8 mouse cellular contexts compared by ENCODE assay signal in the genomic region with DNA sequence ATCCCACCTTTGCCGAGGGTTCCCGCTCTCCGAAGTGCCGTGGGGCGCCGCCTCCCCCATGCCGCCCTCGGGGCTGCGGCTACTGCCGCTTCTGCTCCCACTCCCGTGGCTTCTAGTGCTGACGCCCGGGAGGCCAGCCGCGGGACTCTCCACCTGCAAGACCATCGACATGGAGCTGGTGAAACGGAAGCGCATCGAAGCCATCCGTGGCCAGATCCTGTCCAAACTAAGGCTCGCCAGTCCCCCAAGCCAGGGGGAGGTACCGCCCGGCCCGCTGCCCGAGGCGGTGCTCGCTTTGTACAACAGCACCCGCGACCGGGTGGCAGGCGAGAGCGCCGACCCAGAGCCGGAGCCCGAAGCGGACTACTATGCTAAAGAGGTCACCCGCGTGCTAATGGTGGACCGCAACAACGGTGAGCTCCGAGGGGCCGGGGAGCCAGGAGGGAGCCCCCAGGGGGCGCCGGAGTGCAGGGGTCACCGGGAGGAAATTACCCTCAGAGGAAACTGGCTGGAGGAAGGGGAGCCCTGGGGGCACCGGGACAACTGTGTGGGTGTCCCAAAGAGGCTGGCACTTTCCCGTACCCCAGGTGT. TPM values are rescaled to one million over a fixed set of nuclear protein-coding genes. Genes with fewer than 3 reads are reported as not detected.
DNase-seq lines count a peak whose midpoint lies in the region; ATAC-seq and TF ChIP-seq lines count a peak whose summit lies in the region.

No protein-coding gene starts in this region.

- H3K36me3 ChIP-seq in embryonic facial prominence, embryonic 13.5 days: peaks cover 14% of the 10 kb centered on the region
- H3K36me3 ChIP-seq in limb, embryonic 13.5 days: peaks cover 2% of the 10 kb centered on the region; the same call in 1 of the 2 replicates
- H3K36me3 ChIP-seq in midbrain, embryonic 16.5 days (ENCODE audit: control insufficient read depth, insufficient read depth, low read length): no peaks in the 10 kb centered on the region

- no peaks in the 10 kb centered on the region for H3K9me3 ChIP-seq in embryonic facial prominence, embryonic 13.5 days
- H3K9me3 ChIP-seq in limb, embryonic 13.5 days: no peaks in the 10 kb centered on the region
- no peaks in the 10 kb centered on the region for H3K9me3 ChIP-seq in midbrain, embryonic 16.5 days (replicated peaks; ENCODE audit: control insufficient read depth, low read length, poor library complexity, severe bottlenecking)

- peaks cover 41% of the 10 kb centered on the region for H3K4me1 ChIP-seq in embryonic facial prominence, embryonic 13.5 days
- peaks cover 37% of the 10 kb centered on the region for H3K4me1 ChIP-seq in limb, embryonic 13.5 days
- peaks cover 25% of the 10 kb centered on the region for H3K4me1 ChIP-seq in midbrain, embryonic 16.5 days (ENCODE audit: control insufficient read depth, insufficient read depth, low read length)

- under 1% methylated on average over 47 of the region's 47 CpGs for whole genome bisulfite sequencing in embryonic facial prominence, embryonic 13.5 days
- under 1% methylated on average over 47 of the region's 47 CpGs for WGBS in limb, embryonic 13.5 days
- WGBS in midbrain, embryonic 16.5 days: under 1% methylated on average over 47 of the region's 47 CpGs

- H3K27ac ChIP-seq in layer of hippocampus, adult 2 months: peak overlapping the region; percentile 78; the same call in 1 of the 2 replicates
- H3K27ac ChIP-seq in embryonic facial prominence, embryonic 13.5 days: no peak overlapping the region
- 0 out of 2 replicates have a peak overlapping the region, but pooled peaks have one; percentile 1 for H3K27ac ChIP-seq in limb, embryonic 13.5 days
- H3K27ac ChIP-seq in midbrain, embryonic 16.5 days (ENCODE audit: low read length): no peak overlapping the region

- intact Hi-C loops in heart, postnatal 14 days (cut with DNase I): loop anchor here (1.0 to 2.0 kb wide), 2 partner anchors 20 to 67 kb away; partner anchors contain the start of gene Hnrnpul1

- peak overlapping the region; percentile 88 for H3K4me2 ChIP-seq in embryonic facial prominence, embryonic 13.5 days
- H3K4me2 ChIP-seq in limb, embryonic 13.5 days (replicated peaks): peak overlapping the region; percentile 86
- peak overlapping the region; percentile 71 for H3K4me2 ChIP-seq in midbrain, embryonic 16.5 days (ENCODE audit: low read length)

- no peak for DNase-seq in layer of hippocampus, adult 2 months (ENCODE audit: low spot score in 2 of 2)
- no peak for DNase-seq in layer of hippocampus, adult 9-11 months
- DNase-seq in heart, postnatal 14 days: peak; percentile 77
- peak; percentile 72 to 74 for DNase-seq in thymus, adult 18-20 months
- DNase-seq in layer of hippocampus, adult 8-10 months (ENCODE audit: low spot score in 2 of 2): no peak

- TF ChIP-seq CTCF in layer of hippocampus, adult 2 months (conservative IDR thresholded peaks at IDR 0.05): peak; percentile 61

- peak overlapping the region; percentile 55 for H3K4me3 ChIP-seq in layer of hippocampus, adult 2 months
- H3K4me3 ChIP-seq in embryonic facial prominence, embryonic 13.5 days: peak overlapping the region; percentile 65
- peak overlapping the region; percentile 66 for H3K4me3 ChIP-seq in limb, embryonic 13.5 days
- H3K4me3 ChIP-seq in midbrain, embryonic 16.5 days (ENCODE audit: low read depth, low read length): peak overlapping the region; percentile 41

- ATAC-seq in embryonic facial prominence, embryonic 13.5 days (ENCODE audit: insufficient number of reproducible peaks, insufficient read depth, low FRiP score, low TSS enrichment, low read depth): no peak
- ATAC-seq in limb, embryonic 13.5 days (ENCODE audit: low FRiP score, low read depth): no peak
- ATAC-seq in midbrain, embryonic 16.5 days: no peak

- peaks cover 55% of the 10 kb centered on the region for H3K27me3 ChIP-seq in embryonic facial prominence, embryonic 13.5 days
- H3K27me3 ChIP-seq in limb, embryonic 13.5 days: peaks cover 67% of the 10 kb centered on the region
- H3K27me3 ChIP-seq in midbrain, embryonic 16.5 days (ENCODE audit: control insufficient read depth, insufficient read depth, low read depth, low read length): peaks cover 62% of the 10 kb centered on the region

- peak overlapping the region; percentile 80 for H3K9ac ChIP-seq in embryonic facial prominence, embryonic 13.5 days
- H3K9ac ChIP-seq in limb, embryonic 13.5 days: peak overlapping the region; percentile 76
- H3K9ac ChIP-seq in midbrain, embryonic 16.5 days (ENCODE audit: low read depth, low read length): peak overlapping the region; percentile 44; the same call in 1 of the 2 replicates

RNA-seq across cellular contexts. Expression of gene Tgfb1, which starts 1.1 kb away (rescaled TPM):
- total RNA-seq in layer of hippocampus, adult 2 months (2021): 1 to 10 TPM; 6.9 TPM
- polyA plus RNA-seq in embryonic facial prominence, embryonic 13.5 days (2015; fragmentation: Nextera tagmentation; extraction: Ambion mirVana): 3.2 and 3.4 TPM in 2 replicates
- total RNA-seq in heart, postnatal 14 days (2021): 10 to 100 TPM; 31.7 to 36.1 TPM
- polyA plus RNA-seq in limb, embryonic 13.5 days (2015; fragmentation: Nextera tagmentation; extraction: Ambion mirVana): 1.7 and 2.4 TPM in 2 replicates
- polyA plus RNA-seq in midbrain, embryonic 16.5 days (2015; fragmentation: Nextera tagmentation; extraction: Ambion mirVana): 0.21 and 0.78 TPM in 2 replicates
- 10 to 100 TPM in 2 of 4 experiments, 1 to 10 TPM in 2; 7.2 to 26.4 (median 15.7) TPM for total RNA-seq in layer of hippocampus, adult 8-10 months (2022)

RNA-seq across cellular contexts. Expression of gene B9d2, which starts 7.3 kb away (rescaled TPM):
- total RNA-seq in layer of hippocampus, adult 2 months (2021): 10 to 100 TPM; 20.2 to 20.6 TPM
- polyA plus RNA-seq in embryonic facial prominence, embryonic 13.5 days (2015; fragmentation: Nextera tagmentation; extraction: Ambion mirVana): 25.9 and 26.4 TPM in 2 replicates
- 10 to 100 TPM; 11.0 to 11.3 TPM for total RNA-seq in heart, postnatal 14 days (2021)
- 25.8 and 29.0 TPM in 2 replicates for polyA plus RNA-seq in limb, embryonic 13.5 days (2015; fragmentation: Nextera tagmentation; extraction: Ambion mirVana)
- 40.0 and 49.8 TPM in 2 replicates for polyA plus RNA-seq in midbrain, embryonic 16.5 days (2015; fragmentation: Nextera tagmentation; extraction: Ambion mirVana)
- 10 to 100 TPM; 21.0 to 23.9 (median 21.8) TPM for total RNA-seq in layer of hippocampus, adult 8-10 months (2022)

RNA-seq across cellular contexts. Expression of gene Tmem91, which starts 12.9 kb away (rescaled TPM):
- total RNA-seq in layer of hippocampus, adult 2 months (2021): 10 to 100 TPM in 1 of 2 experiments, 1 to 10 TPM in 1; 8.6 to 11.6 TPM
- 3.4 and 3.8 TPM in 2 replicates for polyA plus RNA-seq in embryonic facial prominence, embryonic 13.5 days (2015; fragmentation: Nextera tagmentation; extraction: Ambion mirVana)
- total RNA-seq in heart, postnatal 14 days (2021): under 1 TPM in 1 of 2 experiments, not detected in 1; 0.37 TPM
- 3.7 and 4.9 TPM in 2 replicates for polyA plus RNA-seq in limb, embryonic 13.5 days (2015; fragmentation: Nextera tagmentation; extraction: Ambion mirVana)
- polyA plus RNA-seq in midbrain, embryonic 16.5 days (2015; fragmentation: Nextera tagmentation; extraction: Ambion mirVana): 61.6 and 90.5 TPM in 2 replicates
- total RNA-seq in layer of hippocampus, adult 8-10 months (2022): 10 to 100 TPM; 10.8 to 16.2 (median 15.1) TPM

RNA-seq across cellular contexts. Expression of gene Exosc5, which starts 28.9 kb away (rescaled TPM):
- 10 to 100 TPM; 26.9 to 28.1 TPM for total RNA-seq in layer of hippocampus, adult 2 months (2021)
- 72.6 and 86.4 TPM in 2 replicates for polyA plus RNA-seq in embryonic facial prominence, embryonic 13.5 days (2015; fragmentation: Nextera tagmentation; extraction: Ambion mirVana)
- 10 to 100 TPM; 16.9 to 17.2 TPM for total RNA-seq in heart, postnatal 14 days (2021)
- 73.1 and 73.4 TPM in 2 replicates for polyA plus RNA-seq in limb, embryonic 13.5 days (2015; fragmentation: Nextera tagmentation; extraction: Ambion mirVana)
- polyA plus RNA-seq in midbrain, embryonic 16.5 days (2015; fragmentation: Nextera tagmentation; extraction: Ambion mirVana): 35.2 and 35.4 TPM in 2 replicates
- total RNA-seq in layer of hippocampus, adult 8-10 months (2022): 10 to 100 TPM; 23.1 to 32.2 (median 27.5) TPM

RNA-seq across cellular contexts. Expression of gene Bckdha, which starts 29.1 kb away (rescaled TPM):
- 10 to 100 TPM; 37.1 to 41.4 TPM for total RNA-seq in layer of hippocampus, adult 2 months (2021)
- polyA plus RNA-seq in embryonic facial prominence, embryonic 13.5 days (2015; fragmentation: Nextera tagmentation; extraction: Ambion mirVana): 59.9 and 60.6 TPM in 2 replicates
- 100 to 1,000 TPM; 132 to 146 TPM for total RNA-seq in heart, postnatal 14 days (2021)
- 61.6 and 65.0 TPM in 2 replicates for polyA plus RNA-seq in limb, embryonic 13.5 days (2015; fragmentation: Nextera tagmentation; extraction: Ambion mirVana)
- polyA plus RNA-seq in midbrain, embryonic 16.5 days (2015; fragmentation: Nextera tagmentation; extraction: Ambion mirVana): 38.2 and 41.4 TPM in 2 replicates
- total RNA-seq in layer of hippocampus, adult 8-10 months (2022): 10 to 100 TPM; 34.4 to 42.3 (median 39.3) TPM

Comparison
In these comparisons a context has a peak if more than half of its experiments do, and no peak if none do; other contexts are left out.
1. DNase-seq: peak in heart, postnatal 14 days (2 of 2) and thymus, adult 18-20 months (2 of 2); none in layer of hippocampus, adult 2 months (0 of 2), layer of hippocampus, adult 9-11 months (single experiment) and layer of hippocampus, adult 8-10 months (0 of 2).
2. H3K27ac ChIP-seq: peak in layer of hippocampus, adult 2 months (single experiment) and limb, embryonic 13.5 days (single experiment); none in embryonic facial prominence, embryonic 13.5 days (single experiment) and midbrain, embryonic 16.5 days (single experiment).
3. RNA of gene Tmem91, which starts 12.9 kb away (total RNA-seq): 10.8 to 16.2 TPM in layer of hippocampus, adult 8-10 months and 8.6 to 11.6 TPM in layer of hippocampus, adult 2 months; 0.37 TPM in heart, postnatal 14 days; every median in the first group is over 4 times any median in the second.
4. Peak in every context shown above with its lines, with median percentiles within 50 percentile points of each other: H3K4me3 ChIP-seq, H3K4me2 ChIP-seq and H3K9ac ChIP-seq.